Mouse (Mus musculus) heart, embryonic 12.5 days (tissue): ENCODE data around the gene Ccdc71. TPM values are rescaled to one million over a fixed set of nuclear protein-coding genes. Genes with fewer than 3 reads are reported as not detected.
A peak's percentile ranks its signal among the peaks of the same experiment; 100 is the strongest.

ENCODE experiments used
- ATAC-seq: fragments of 200-750 bp; cut with Nextera tagmentation; 2 replicates; pipeline ENCODE4 v1.8.0; 2017; ENCODE audit warnings: moderate TSS enrichment, moderate library complexity; ENCODE audit not compliant: insufficient number of reproducible peaks, low FRiP score
- H3K27ac ChIP-seq: fragments of 300-500 bp; sonication (generic); 2 replicates; pipeline ENCODE4 v1.5.1; 2016; ENCODE audit warnings: mild to moderate bottlenecking, moderate library complexity; ENCODE audit not compliant: poor library complexity, severe bottlenecking
- H3K27me3 ChIP-seq: fragments of 300-500 bp; sonication (generic); replicated peaks from 2 replicates; pipeline ENCODE4 v1.6.1; 2016; ENCODE audit warnings: mild to moderate bottlenecking, moderate library complexity
- H3K36me3 ChIP-seq: fragments of 300-500 bp; sonication (generic); 2 replicates; pipeline ENCODE4 v1.6.1; 2016; ENCODE audit warnings: mild to moderate bottlenecking, moderate library complexity
- H3K4me1 ChIP-seq: fragments of 300-500 bp; sonication (generic); replicated peaks from 2 replicates; pipeline ENCODE4 v1.6.1; 2016; ENCODE audit warnings: mild to moderate bottlenecking
- H3K4me2 ChIP-seq: fragments of 300-500 bp; sonication (generic); 2 replicates; pipeline ENCODE4 v1.6.1; 2016; ENCODE audit warnings: mild to moderate bottlenecking, moderate library complexity
- H3K4me3 ChIP-seq: fragments of 300-500 bp; sonication (generic); 2 replicates; pipeline ENCODE4 v1.5.1; 2016; ENCODE audit warnings: mild to moderate bottlenecking
- H3K9ac ChIP-seq: fragments of 300-500 bp; sonication (generic); 2 replicates; pipeline ENCODE4 v1.6.1; 2016; ENCODE audit warnings: mild to moderate bottlenecking, moderate library complexity
- H3K9me3 ChIP-seq: fragments of 300-500 bp; sonication (generic); replicated peaks from 2 replicates; pipeline ENCODE4 v1.6.1; 2016; ENCODE audit warnings: mild to moderate bottlenecking, moderate library complexity
- WGBS: fragments of 180-500 bp; shearing (Covaris S2); methylation state at CpG from one replicate; pipeline ENCODE4 v1.1.7; 2016; 5-methylcytosine and 5-hydroxymethylcytosine counted together
- polyA plus RNA-seq: library from polyadenylated mRNA; unstranded; fragments of >200 nt; fragmentation: Nextera tagmentation; extraction: Ambion mirVana; gene quantifications from 2 replicates; pipeline ENCODE4 v1.2.1, GENCODE M21; 2016

Gene Ccdc71
- polyA plus RNA-seq, result 39.1 and 39.2 TPM in 2 replicates

- WGBS, result under 1% methylated on average over 52 of the region's 52 CpGs
- peak; percentile 81 for ATAC-seq
Measured at GRCm38 (mm10) chr9:108460319-108461178, at the start of gene Ccdc71. Gene Ccdc71 (plus strand): TSS chr9:108460527.

GRCm38 (mm10) chr9:108411381-108411942 is 48.9 kb upstream of the Ccdc71 start:
- peaks cover 4% of the 10 kb centered on the region; the same call in 1 of the 2 replicates for H3K9me3 ChIP-seq
- no peaks in the 10 kb centered on the region for H3K36me3 ChIP-seq
- no peak overlapping the region for H3K27ac ChIP-seq
- no peak for ATAC-seq
- H3K27me3 ChIP-seq, result no peaks in the 10 kb centered on the region
- no peaks in the 10 kb centered on the region for H3K4me1 ChIP-seq
- H3K9ac ChIP-seq, result no peak overlapping the region
- H3K4me2 ChIP-seq, result no peak overlapping the region
- H3K4me3 ChIP-seq, result no peak overlapping the region
- WGBS, result 73% methylated on average over 9 of the region's 9 CpGs

More at GRCm38 (mm10) chr9:108460319-108461178, at the start of gene Ccdc71:
- Histone ChIP-seq H3K36me3 (peaks cover 32% of the 10 kb centered on the region), H3K9ac (peak within 1 kb of the TSS; percentile 84), H3K9me3 (no peaks in the 10 kb centered on the region), H3K27ac (peak within 1 kb of the TSS; percentile 82), H3K4me1 (peaks cover 15% of the 10 kb centered on the region), H3K4me2 (peak within 1 kb of the TSS; percentile 96), H3K4me3 (peak within 1 kb of the TSS; percentile 80), H3K27me3 (no peaks in the 10 kb centered on the region; the same call in 1 of the 2 replicates)

GRCm38 (mm10) chr9:108412221-108412620 is 48.1 kb upstream of the Ccdc71 start:
- 71% methylated on average over 1 of the region's 1 CpGs for WGBS
- no peak for ATAC-seq
- no peak overlapping the region for H3K27ac ChIP-seq
- no peaks in the 10 kb centered on the region for H3K36me3 ChIP-seq
- no peak overlapping the region for H3K4me2 ChIP-seq
- no peaks in the 10 kb centered on the region for H3K4me1 ChIP-seq
- H3K4me3 ChIP-seq, result no peak overlapping the region
- H3K27me3 ChIP-seq, result no peaks in the 10 kb centered on the region
- H3K9ac ChIP-seq, result no peak overlapping the region
- peaks cover 4% of the 10 kb centered on the region; the same call in 1 of the 2 replicates for H3K9me3 ChIP-seq

DNA sequence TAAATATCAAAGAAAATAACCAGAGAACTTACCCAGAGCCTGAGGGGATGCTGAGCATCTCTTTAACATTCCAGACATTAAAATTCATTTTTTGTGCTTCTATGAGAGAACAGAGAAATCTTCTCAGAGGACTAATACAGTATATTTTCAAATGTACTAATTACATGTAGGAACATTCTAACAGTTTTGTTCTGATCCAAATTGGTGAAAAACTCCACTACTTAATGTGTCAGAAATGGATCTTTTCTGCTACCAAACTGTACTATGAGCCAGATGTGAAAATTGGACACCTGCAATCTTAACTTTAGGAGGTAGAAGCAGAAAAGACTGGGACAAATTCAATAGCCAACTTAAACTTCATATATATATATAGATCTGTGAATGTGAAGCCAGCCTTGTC is 31.9 kb upstream of the Ccdc71 start, which contains the start of gene Ccdc36:
Gene Ccdc36, minus strand, starts transcription at position 101 of the 400 bp plus-strand sequence.
- Histone ChIP-seq H3K4me2 (no peak within 1 kb of the TSS), H3K36me3 (no peaks in the 10 kb centered on the region), H3K9me3 (no peaks in the 10 kb centered on the region), H3K4me1 (peaks cover 6% of the 10 kb centered on the region), H3K27ac (no peak within 1 kb of the TSS), H3K4me3 (no peak within 1 kb of the TSS), H3K27me3 (no peaks in the 10 kb centered on the region), H3K9ac (no peak within 1 kb of the TSS)
- ATAC-seq, result no peak

- ATAC-seq, result no peak
- peak overlapping the region; percentile 40 for H3K4me3 ChIP-seq
- no peaks in the 10 kb centered on the region for H3K27me3 ChIP-seq
- peak overlapping the region; percentile 43; the same call in 1 of the 2 replicates for H3K9ac ChIP-seq
- WGBS, result 42% methylated on average over 32 of the region's 32 CpGs
- no peak overlapping the region for H3K27ac ChIP-seq
- H3K36me3 ChIP-seq, result no peaks in the 10 kb centered on the region
- H3K9me3 ChIP-seq, result no peaks in the 10 kb centered on the region; the same call in 1 of the 2 replicates
- peak overlapping the region; percentile 71 for H3K4me2 ChIP-seq
- peaks cover 6% of the 10 kb centered on the region for H3K4me1 ChIP-seq
Measured at GRCm38 (mm10) chr9:108431431-108432067, 28.8 kb upstream of the Ccdc71 start.

DNA sequence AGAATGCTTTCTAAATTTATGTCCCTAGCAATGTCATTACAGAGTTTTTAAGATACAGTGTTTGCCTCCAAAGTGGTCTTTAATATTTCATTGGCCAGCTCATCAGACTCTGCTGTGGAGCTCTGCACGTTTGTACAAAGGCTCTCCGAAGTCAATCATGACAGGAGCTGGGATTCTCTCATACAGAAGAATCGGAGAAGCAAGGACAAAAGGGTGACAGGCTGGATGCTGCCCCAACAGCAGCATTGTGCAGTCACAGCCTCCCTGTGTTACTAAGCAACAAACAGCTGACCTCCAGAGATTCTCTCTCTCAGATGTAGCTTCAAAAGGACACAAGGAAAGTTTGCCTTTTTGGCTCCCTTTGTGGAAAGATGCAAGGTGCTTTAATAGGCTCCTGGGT is 24.1 kb upstream of the Ccdc71 start, which contains the start of gene BC048562:
Gene BC048562, plus strand, starts transcription at position 301 of the 400 bp plus-strand sequence.
- no peak within 1 kb of the TSS for H3K4me2 ChIP-seq
- H3K4me3 ChIP-seq, result no peak within 1 kb of the TSS
- 71% methylated on average over 3 of the region's 3 CpGs for WGBS
- no peak for ATAC-seq
- no peaks in the 10 kb centered on the region for H3K27me3 ChIP-seq
- no peaks in the 10 kb centered on the region for H3K36me3 ChIP-seq
- no peak within 1 kb of the TSS for H3K9ac ChIP-seq
- H3K9me3 ChIP-seq, result no peaks in the 10 kb centered on the region; the same call in 1 of the 2 replicates
- peaks cover 20% of the 10 kb centered on the region for H3K4me1 ChIP-seq
- no peak within 1 kb of the TSS for H3K27ac ChIP-seq

GRCm38 (mm10) chr9:108439176-108439575 is 21.2 kb upstream of the Ccdc71 start:
- H3K4me3 ChIP-seq, result no peak overlapping the region
- no peak overlapping the region for H3K9ac ChIP-seq
- no peak overlapping the region for H3K4me2 ChIP-seq
- H3K36me3 ChIP-seq, result no peaks in the 10 kb centered on the region
- H3K4me1 ChIP-seq, result peaks cover 22% of the 10 kb centered on the region
- H3K27ac ChIP-seq, result no peak overlapping the region
- 85% methylated on average over 6 of the region's 6 CpGs for WGBS
- ATAC-seq, result no peak
- no peaks in the 10 kb centered on the region; the same call in 1 of the 2 replicates for H3K9me3 ChIP-seq
- no peaks in the 10 kb centered on the region for H3K27me3 ChIP-seq

DNA sequence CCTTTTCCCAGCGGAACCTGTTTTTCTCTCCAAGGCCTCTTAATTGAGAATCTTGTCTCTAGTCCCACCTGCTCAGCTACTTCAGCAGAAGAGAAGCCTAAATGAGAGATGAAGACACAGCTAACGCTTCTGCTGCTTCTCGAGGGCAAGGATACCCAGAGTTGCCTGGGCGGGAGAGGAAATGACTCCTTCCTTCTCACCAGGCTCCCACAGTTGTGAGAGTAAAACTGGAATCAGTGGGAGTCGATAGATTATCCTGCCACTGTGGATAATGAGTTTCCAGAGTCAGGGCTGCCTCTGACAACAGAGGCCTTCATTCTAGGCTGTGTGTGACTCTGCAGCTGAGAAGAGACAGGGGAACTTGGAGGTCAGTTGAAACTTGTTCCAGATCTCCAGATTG is 19.8 kb upstream of the Ccdc71 start:
- Histone ChIP-seq H3K27me3 (no peaks in the 10 kb centered on the region), H3K36me3 (no peaks in the 10 kb centered on the region), H3K4me3 (no peak overlapping the region), H3K4me1 (peaks cover 25% of the 10 kb centered on the region), H3K27ac (no peak overlapping the region; the same call in 1 of the 2 replicates), H3K9me3 (no peaks in the 10 kb centered on the region; the same call in 1 of the 2 replicates), H3K9ac (no peak overlapping the region), H3K4me2 (no peak overlapping the region)
- ATAC-seq, result no peak
- 63% methylated on average over 5 of the region's 5 CpGs for WGBS

DNA sequence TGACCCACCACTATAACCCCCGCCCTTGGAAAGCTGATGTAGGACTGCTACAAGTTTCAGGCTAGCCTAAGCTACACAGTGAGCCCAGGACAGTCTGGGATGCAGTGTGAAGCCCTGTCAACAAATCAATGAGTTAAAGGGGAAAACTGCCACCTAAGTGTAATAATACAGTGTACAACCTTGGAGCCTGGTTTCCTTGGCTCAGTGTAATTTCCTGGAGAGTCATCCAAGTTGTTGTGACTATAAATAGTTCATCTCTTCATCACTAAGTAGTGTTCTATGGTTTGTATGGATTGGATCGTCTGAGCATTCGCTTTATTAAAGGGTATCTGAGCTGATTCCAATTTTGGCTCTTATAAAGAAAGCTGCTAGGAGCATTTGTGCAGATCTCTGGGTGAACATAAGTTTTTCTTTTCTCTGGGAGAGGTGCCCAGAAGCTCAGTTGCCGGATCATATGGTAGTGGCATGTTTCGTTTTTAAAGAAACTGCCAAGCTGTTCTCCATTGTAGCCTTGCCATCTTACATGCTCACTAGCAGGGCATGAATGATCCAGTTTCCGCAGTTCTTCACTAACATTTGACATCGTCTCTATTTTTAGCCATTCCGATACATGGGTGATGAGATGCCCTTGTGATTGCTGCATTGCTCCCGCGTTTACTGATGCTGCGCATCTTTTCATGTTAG is 18.9 kb upstream of the Ccdc71 start:
- 62% methylated on average over 11 of the region's 11 CpGs for WGBS
- Histone ChIP-seq H3K36me3 (no peaks in the 10 kb centered on the region), H3K4me1 (peaks cover 31% of the 10 kb centered on the region), H3K27me3 (no peaks in the 10 kb centered on the region), H3K4me3 (no peak overlapping the region), H3K9ac (no peak overlapping the region), H3K9me3 (no peaks in the 10 kb centered on the region), H3K4me2 (no peak overlapping the region), H3K27ac (no peak overlapping the region)
- ATAC-seq, result no peak

GRCm38 (mm10) chr9:108445125-108445524 is 15.2 kb upstream of the Ccdc71 start:
- H3K4me1 ChIP-seq, result peaks cover 50% of the 10 kb centered on the region
- H3K9me3 ChIP-seq, result no peaks in the 10 kb centered on the region
- WGBS, result 63% methylated on average over 9 of the region's 9 CpGs
- H3K9ac ChIP-seq, result no peak overlapping the region
- no peak overlapping the region for H3K4me3 ChIP-seq
- H3K36me3 ChIP-seq, result peaks cover 19% of the 10 kb centered on the region
- H3K27me3 ChIP-seq, result no peaks in the 10 kb centered on the region
- no peak overlapping the region for H3K4me2 ChIP-seq
- ATAC-seq, result no peak
- H3K27ac ChIP-seq, result no peak overlapping the region
